Mouse (Mus musculus) stomach, embryonic 16.5 days (tissue): ENCODE measurements around the gene Keg1. TPM values are rescaled to one million over a fixed set of nuclear protein-coding genes. Genes with fewer than 3 reads are reported as not detected.

Experiments
- ATAC-seq: fragments of 200-750 bp; cut with Nextera tagmentation; 2 replicates; pipeline ENCODE4 v1.8.0; 2017; ENCODE audit warnings: moderate number of reproducible peaks, moderate TSS enrichment; ENCODE audit not compliant: insufficient read depth, low FRiP score
- H3K27ac ChIP-seq: fragments of 300-500 bp; sonication (generic); 2 replicates; pipeline ENCODE4 v1.5.1; 2014; ENCODE audit warnings: low read length
- H3K27me3 ChIP-seq: fragments of 300-500 bp; sonication (generic); 2 replicates; pipeline ENCODE4 v1.6.1; 2014; ENCODE audit warnings: low read length, control low read depth, mixed read lengths; ENCODE audit not compliant: control insufficient read depth, insufficient read depth
- H3K36me3 ChIP-seq: fragments of 300-500 bp; sonication (generic); 2 replicates; pipeline ENCODE4 v1.6.1; 2014; ENCODE audit warnings: low read length; ENCODE audit not compliant: control insufficient read depth, insufficient read depth
- H3K4me1 ChIP-seq: fragments of 300-500 bp; sonication (generic); 2 replicates; pipeline ENCODE4 v1.6.1; 2014; ENCODE audit warnings: low read length, control low read depth, mixed read lengths; ENCODE audit not compliant: control insufficient read depth, insufficient read depth
- H3K4me2 ChIP-seq: fragments of 300-500 bp; sonication (generic); 2 replicates; pipeline ENCODE4 v1.6.1; 2014; ENCODE audit warnings: low read depth, low read length, mixed read lengths
- H3K4me3 ChIP-seq: fragments of 300-500 bp; sonication (generic); replicated peaks from 2 replicates; pipeline ENCODE4 v1.5.1; 2014; ENCODE audit warnings: mild to moderate bottlenecking, low read length
- H3K9ac ChIP-seq: fragments of 300-500 bp; sonication (generic); 2 replicates; pipeline ENCODE4 v1.6.1; 2014; ENCODE audit warnings: low read length
- H3K9me3 ChIP-seq: fragments of 300-500 bp; sonication (generic); replicated peaks from 2 replicates; pipeline ENCODE4 v1.6.1; 2016; ENCODE audit warnings: low read length, control low read depth; ENCODE audit not compliant: control insufficient read depth
- WGBS: fragments of 180-500 bp; shearing (Covaris S2); extraction: QIAGEN DNeasy Blood & Tissue Kit; methylation state at CpG from one replicate; pipeline ENCODE4 v1.1.7; 2014; 5-methylcytosine and 5-hydroxymethylcytosine counted together
- polyA plus RNA-seq: library from polyadenylated mRNA; unstranded; fragments of >200 nt; fragmentation: Nextera tagmentation; extraction: Ambion mirVana; gene quantifications from 2 replicates; pipeline ENCODE4 v1.2.1, GENCODE M21; 2015

Keg1 gene
- polyA plus RNA-seq, 1 experiment from 2014 or later = 0.45 TPM

- H3K9ac ChIP-seq = no peak overlapping the region
- H3K4me2 ChIP-seq = no peak overlapping the region
- WGBS = 76% methylated on average over 3 of the region's 3 CpGs
- no peaks in the 10 kb centered on the region for H3K27me3 ChIP-seq
- H3K9me3 ChIP-seq = no peaks in the 10 kb centered on the region
- ATAC-seq = no peak
- H3K4me1 ChIP-seq = no peaks in the 10 kb centered on the region
- H3K36me3 ChIP-seq = no peaks in the 10 kb centered on the region
- no peak overlapping the region for H3K4me3 ChIP-seq
- no peak overlapping the region for H3K27ac ChIP-seq
Measured at GRCm38 (mm10) chr19:12756286-12756685, 60.7 kb downstream of the Keg1 start.

GRCm38 (mm10) chr19:12758936-12759478 is 63.4 kb downstream of the Keg1 start:
- no peak for ATAC-seq
- 79% methylated on average over 1 of the region's 1 CpGs for WGBS
- H3K27ac ChIP-seq = no peak overlapping the region

GRCm38 (mm10) chr19:12759656-12760055 is 64.1 kb downstream of the Keg1 start:
- Histone ChIP-seq H3K9ac (no peak overlapping the region), H3K27ac (no peak overlapping the region), H3K9me3 (no peaks in the 10 kb centered on the region), H3K4me2 (no peak overlapping the region), H3K4me3 (no peak overlapping the region), H3K4me1 (no peaks in the 10 kb centered on the region), H3K36me3 (peaks cover 10% of the 10 kb centered on the region; the same call in 1 of the 2 replicates), H3K27me3 (no peaks in the 10 kb centered on the region)
- WGBS = 80% methylated on average over 2 of the region's 2 CpGs
- no peak for ATAC-seq

More at GRCm38 (mm10) chr19:12758936-12759478, 63.4 kb downstream of the Keg1 start:
- H3K27me3 ChIP-seq = no peaks in the 10 kb centered on the region
- no peaks in the 10 kb centered on the region for H3K9me3 ChIP-seq
- H3K4me2 ChIP-seq = no peak overlapping the region
- no peak overlapping the region for H3K4me3 ChIP-seq
- H3K9ac ChIP-seq = no peak overlapping the region
- H3K4me1 ChIP-seq = no peaks in the 10 kb centered on the region
- peaks cover 9% of the 10 kb centered on the region; the same call in 1 of the 2 replicates for H3K36me3 ChIP-seq

GRCm38 (mm10) chr19:12762212-12763130 is 66.9 kb downstream of the Keg1 start:
- peaks cover 10% of the 10 kb centered on the region; the same call in 1 of the 2 replicates for H3K36me3 ChIP-seq
- H3K27ac ChIP-seq = no peak overlapping the region
- H3K4me2 ChIP-seq = no peak overlapping the region
- no peak overlapping the region for H3K9ac ChIP-seq
- ATAC-seq = no peak
- no peaks in the 10 kb centered on the region for H3K9me3 ChIP-seq
- H3K27me3 ChIP-seq = no peaks in the 10 kb centered on the region
- WGBS = 57% methylated on average over 2 of the region's 2 CpGs
- no peaks in the 10 kb centered on the region for H3K4me1 ChIP-seq
- H3K4me3 ChIP-seq = no peak overlapping the region

DNA sequence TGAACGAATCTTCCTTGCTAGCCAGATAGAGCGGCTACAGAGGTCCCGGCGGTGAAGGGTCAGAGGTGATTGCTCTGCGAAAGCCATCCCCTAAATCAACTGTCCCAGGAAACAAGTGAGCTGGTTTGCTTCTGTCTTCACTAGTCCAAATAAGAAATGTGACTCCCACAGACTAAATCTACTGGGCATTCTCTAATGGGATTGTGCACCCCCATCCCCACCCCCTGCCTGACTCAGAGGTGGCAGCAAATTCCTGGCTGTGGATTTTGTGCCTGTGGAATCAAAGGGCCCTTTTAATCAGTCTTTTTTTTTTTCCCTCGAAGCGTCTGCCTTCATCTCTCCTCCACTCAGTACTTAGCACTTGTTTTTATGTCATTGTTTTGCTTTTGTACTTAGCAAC is 69.7 kb downstream of the Keg1 start, which contains the start of gene Cntf:
Cntf (minus strand) TSS at position 325 of the 400 bp plus-strand sequence.
- Histone ChIP-seq H3K9me3 (no peaks in the 10 kb centered on the region), H3K4me1 (no peaks in the 10 kb centered on the region), H3K4me2 (no peak within 1 kb of the TSS), H3K4me3 (no peak within 1 kb of the TSS), H3K27me3 (no peaks in the 10 kb centered on the region), H3K27ac (no peak within 1 kb of the TSS), H3K9ac (no peak within 1 kb of the TSS), H3K36me3 (peaks cover 23% of the 10 kb centered on the region; the same call in 1 of the 2 replicates)
- ATAC-seq = no peak
- WGBS = 60% methylated on average over 7 of the region's 7 CpGs

Other genes with a start within 250 kb of the Keg1 start
- 1.3 and 1.8 TPM in 2 replicates for gene Mpeg1, start 235.0 kb upstream of the Keg1 start, polyA plus RNA-seq
- gene Dtx4, start 194.3 kb upstream of the Keg1 start, polyA plus RNA-seq = 14.7 and 15.7 TPM in 2 replicates
- gene Fam111a, start 150.0 kb upstream of the Keg1 start, polyA plus RNA-seq = 21.1 and 23.5 TPM in 2 replicates
- gene Gm4952, start 95.8 kb upstream of the Keg1 start, polyA plus RNA-seq = 0.70 and 1.0 TPM in 2 replicates
- 0.05 TPM in 1 of 2 replicates, not detected in the other for gene Glyat, start 62.5 kb upstream of the Keg1 start, polyA plus RNA-seq
- not detected in 2 replicates for gene Olfr1442, start 25.3 kb upstream of the Keg1 start, polyA plus RNA-seq
- gene Olfr1443, start 17.7 kb upstream of the Keg1 start, polyA plus RNA-seq = not detected in 2 replicates
- 0.99 and 1.4 TPM in 2 replicates for gene Cntf, start 69.8 kb downstream of the Keg1 start, polyA plus RNA-seq
- 9.9 and 11.3 TPM in 2 replicates for gene Zfp91, start 100.3 kb downstream of the Keg1 start, polyA plus RNA-seq
- 1.4 and 2.8 TPM in 2 replicates for gene Lpxn, start 100.4 kb downstream of the Keg1 start, polyA plus RNA-seq
- not detected in 2 replicates for gene Gm5244, start 150.9 kb downstream of the Keg1 start, polyA plus RNA-seq
- gene Olfr1444, start 161.5 kb downstream of the Keg1 start, polyA plus RNA-seq = not detected in 2 replicates
- not detected in 2 replicates for gene Olfr1445, start 188.1 kb downstream of the Keg1 start, polyA plus RNA-seq
- not detected in 2 replicates for gene Olfr1446, start 197.7 kb downstream of the Keg1 start, polyA plus RNA-seq
- gene Olfr1447, start 208.0 kb downstream of the Keg1 start, polyA plus RNA-seq = not detected in 2 replicates
- not detected in 2 replicates for gene Olfr1448, start 228.6 kb downstream of the Keg1 start, polyA plus RNA-seq
- gene Olfr1449, start 235.1 kb downstream of the Keg1 start, polyA plus RNA-seq = not detected in 2 replicates